Mouse (Mus musculus) gastrocnemius, postnatal 10 days (tissue): ENCODE results near the gene Col27a1. TPM values are rescaled to one million over a fixed set of nuclear protein-coding genes. Genes with fewer than 3 reads are reported as not detected.

ENCODE experiments used
- DNase-seq: peaks from one replicate; pipeline ENCODE4 v3.0.0; 2021; ENCODE audit warnings: mixed read lengths
- microRNA-seq, 2 experiments: library from miRNA; unstranded; fragments of <30 nt; microRNA quantifications; one replicate each; pipeline ENCODE4 v1.2.0; 2021
- total RNA-seq, 2 experiments: library from RNA; stranded (reverse); gene quantifications; 2 replicates each; pipeline ENCODE4 v1.2.3; 2021

The Col27a1 gene
- total RNA-seq, 2 experiments from 2014 or later, result 3.8 to 6.6 TPM

GRCm38 (mm10) chr4:63374331-63374730, 160.5 kb downstream of the Col27a1 start:
- DNase-seq, result no peak

GRCm38 (mm10) chr4:63375367-63375766, 161.6 kb downstream of the Col27a1 start:
- DNase-seq, result peak; percentile 82

DNA sequence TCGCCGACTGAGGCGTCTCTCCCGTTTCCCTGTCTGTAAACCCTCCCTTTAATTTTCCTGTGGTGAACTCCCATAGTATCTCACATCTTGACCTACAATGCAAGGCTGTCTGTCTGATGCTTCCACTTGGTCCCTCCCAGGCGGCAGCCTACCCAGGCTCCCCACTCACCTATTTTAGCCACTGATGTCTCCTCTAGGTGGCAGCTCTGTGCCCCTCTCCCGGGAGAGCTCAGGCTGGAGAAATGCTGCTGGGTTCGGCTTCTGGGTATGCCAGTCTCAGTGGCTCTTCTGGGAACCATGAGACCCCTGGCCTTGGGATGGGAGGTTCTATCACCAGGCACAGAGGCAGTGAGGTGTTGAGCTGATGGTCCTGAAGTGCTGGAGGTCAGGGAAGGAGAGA, 163.7 kb downstream of the Col27a1 start:
- no peak for DNase-seq

GRCm38 (mm10) chr4:63382676-63383369, 169.0 kb downstream of the Col27a1 start:
- no peak for DNase-seq

- no peak for DNase-seq
Observed at GRCm38 (mm10) chr4:63383474-63383873, 169.7 kb downstream of the Col27a1 start.

- no peak for DNase-seq
Observed at GRCm38 (mm10) chr4:63384262-63384661, 170.5 kb downstream of the Col27a1 start.

Small RNA genes lying within 50 kb of the gene (microRNA-seq; reads per million reads assigned to microRNA genes)
- gene Mir455, result 711 to 719 reads per million in 2 experiments

Other genes with a start within 250 kb of the Col27a1 start
- gene Zfp618, start 248.4 kb upstream of the Col27a1 start, total RNA-seq, result 1 to 10 TPM; 1.9 to 3.0 TPM
- 1 to 10 TPM in 1 of 2 experiments, not detected in 1; 1.5 TPM for gene Ambp, start 59.2 kb upstream of the Col27a1 start, total RNA-seq
- gene Kif12, start 41.9 kb upstream of the Col27a1 start, total RNA-seq, result not detected
- 1 to 10 TPM in 1 of 2 experiments, not detected in 1; 1.8 TPM for gene Orm1, start 130.6 kb downstream of the Col27a1 start, total RNA-seq
- gene Orm3, start 142.2 kb downstream of the Col27a1 start, total RNA-seq, result not detected
- under 1 TPM in 1 of 2 experiments, not detected in 1; 0.47 TPM for gene Orm2, start 148.4 kb downstream of the Col27a1 start, total RNA-seq
- gene Akna, start 189.3 kb downstream of the Col27a1 start, total RNA-seq, result 1 to 10 TPM; 2.5 to 4.4 TPM